Mouse (Mus musculus) intestine, embryonic 14.5 days (tissue): ENCODE measurements around the gene Hepacam2. TPM values are rescaled to one million over a fixed set of nuclear protein-coding genes. Genes with fewer than 3 reads are reported as not detected.

Experiments
- ATAC-seq: fragments of 200-750 bp; cut with Nextera tagmentation; replicated peaks from 2 replicates; pipeline ENCODE4 v1.8.0; 2017; ENCODE audit warnings: low read depth, moderate number of reproducible peaks, moderate TSS enrichment, moderate library complexity; ENCODE audit not compliant: low FRiP score, low TSS enrichment
- DNase-seq: peaks from one replicate; pipeline ENCODE4 v3.0.0-alpha.2; 2018; ENCODE audit warnings: low spot score
- H3K27ac ChIP-seq: fragments of 300-500 bp; sonication (generic); 2 replicates; pipeline ENCODE4 v1.5.1; 2014; ENCODE audit warnings: low read depth, mild to moderate bottlenecking, control low read depth
- H3K27me3 ChIP-seq: fragments of 300-500 bp; sonication (generic); replicated peaks from 2 replicates; pipeline ENCODE4 v1.6.1; 2014; ENCODE audit warnings: low read length, control low read depth; ENCODE audit not compliant: control insufficient read depth, insufficient read depth
- H3K36me3 ChIP-seq: fragments of 300-500 bp; sonication (generic); 2 replicates; pipeline ENCODE4 v1.6.1; 2014; ENCODE audit warnings: low read length, control low read depth; ENCODE audit not compliant: control insufficient read depth, insufficient read depth
- H3K4me1 ChIP-seq: fragments of 300-500 bp; sonication (generic); replicated peaks from 2 replicates; pipeline ENCODE4 v1.6.1; 2014; ENCODE audit warnings: low read length, control low read depth, mixed read lengths; ENCODE audit not compliant: control insufficient read depth, insufficient read depth
- H3K4me2 ChIP-seq: fragments of 300-500 bp; sonication (generic); 2 replicates; pipeline ENCODE4 v1.6.1; 2014; ENCODE audit warnings: low read length
- H3K4me3 ChIP-seq: fragments of 300-500 bp; sonication (generic); 2 replicates; pipeline ENCODE4 v1.5.1; 2014; ENCODE audit warnings: low read depth, low read length, control low read depth, mixed read lengths
- H3K9ac ChIP-seq: fragments of 300-500 bp; sonication (generic); 2 replicates; pipeline ENCODE4 v1.6.1; 2014; ENCODE audit warnings: mild to moderate bottlenecking, low read length
- H3K9me3 ChIP-seq: fragments of 300-500 bp; sonication (generic); 2 replicates; pipeline ENCODE4 v1.6.1; 2016; ENCODE audit warnings: low read length, control low read depth; ENCODE audit not compliant: control insufficient read depth
- WGBS: fragments of 180-500 bp; shearing (Covaris S2); extraction: QIAGEN DNeasy Blood & Tissue Kit; methylation state at CpG from one replicate; pipeline ENCODE4 v1.1.7; 2014; 5-methylcytosine and 5-hydroxymethylcytosine counted together
- polyA plus RNA-seq: library from polyadenylated mRNA; unstranded; fragments of >200 nt; fragmentation: Nextera tagmentation; extraction: Ambion mirVana; gene quantifications from 2 replicates; pipeline ENCODE4 v1.2.1, GENCODE M21; 2014

The Hepacam2 gene
- polyA plus RNA-seq = 5.4 and 8.2 TPM in 2 replicates

DNA sequence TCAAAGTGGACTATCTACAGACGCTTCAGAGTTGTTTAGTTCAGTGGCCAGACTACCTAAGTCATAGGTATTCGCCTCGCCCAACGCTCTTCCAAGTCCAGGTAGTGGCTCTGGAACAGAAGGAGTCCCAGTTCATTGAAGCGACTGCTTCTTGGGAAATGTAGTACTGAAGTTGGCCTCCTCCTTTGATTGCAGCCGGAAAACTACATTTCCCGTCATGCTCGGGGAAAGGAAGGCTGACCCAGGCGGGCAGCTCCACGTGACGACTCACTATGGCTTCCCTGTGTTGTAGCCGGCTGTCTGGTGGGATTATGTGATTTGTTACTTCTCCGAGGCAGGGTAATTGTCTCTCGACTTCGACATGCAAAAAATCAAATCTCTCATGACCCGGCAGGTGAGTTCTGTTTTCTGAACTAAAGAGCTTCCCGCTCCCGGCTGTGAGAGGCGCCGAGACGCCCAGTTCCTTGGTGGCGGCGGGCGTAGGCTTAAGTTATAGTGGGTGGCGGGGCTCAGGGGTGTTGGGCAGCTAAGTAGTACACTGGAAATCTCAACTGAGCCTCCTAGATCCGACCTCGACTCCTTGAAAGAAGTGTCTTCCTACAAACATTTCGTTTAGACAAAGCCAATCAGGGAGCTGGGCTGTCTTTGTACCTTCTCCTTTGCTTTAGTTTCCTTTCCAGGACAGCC lies at the start of gene Hepacam2, which contains the start of gene Vps50:
TSS of gene Hepacam2 (minus strand) at position 137 of the 687 bp plus-strand sequence.
TSS of gene Vps50 (plus strand) at position 221 of the 687 bp plus-strand sequence.
- WGBS = 1% methylated on average over 28 of the region's 28 CpGs
- Histone ChIP-seq H3K9me3 (no peaks in the 10 kb centered on the region), H3K4me1 (no peaks in the 10 kb centered on the region), H3K27ac (no peak within 1 kb of the TSS), H3K27me3 (no peaks in the 10 kb centered on the region), H3K4me2 (peak within 1 kb of the TSS; percentile 93), H3K9ac (peak within 1 kb of the TSS; percentile 56), H3K36me3 (no peaks in the 10 kb centered on the region), H3K4me3 (peak within 1 kb of the TSS; percentile 84)
- peak; percentile 91 for DNase-seq
- peak; percentile 99 for ATAC-seq

GRCm38 (mm10) chr6:3544970-3545369 lies 46.9 kb upstream of the Hepacam2 start:
- DNase-seq (no peak), ATAC-seq (no peak)
- no peak overlapping the region for H3K4me3 ChIP-seq
- H3K27me3 ChIP-seq = no peaks in the 10 kb centered on the region
- H3K27ac ChIP-seq = no peak overlapping the region
- H3K4me1 ChIP-seq = no peaks in the 10 kb centered on the region
- 86% methylated on average over 1 of the region's 1 CpGs for WGBS
- no peak overlapping the region for H3K4me2 ChIP-seq
- H3K36me3 ChIP-seq = peaks cover 10% of the 10 kb centered on the region
- H3K9ac ChIP-seq = no peak overlapping the region
- H3K9me3 ChIP-seq = no peaks in the 10 kb centered on the region

DNA sequence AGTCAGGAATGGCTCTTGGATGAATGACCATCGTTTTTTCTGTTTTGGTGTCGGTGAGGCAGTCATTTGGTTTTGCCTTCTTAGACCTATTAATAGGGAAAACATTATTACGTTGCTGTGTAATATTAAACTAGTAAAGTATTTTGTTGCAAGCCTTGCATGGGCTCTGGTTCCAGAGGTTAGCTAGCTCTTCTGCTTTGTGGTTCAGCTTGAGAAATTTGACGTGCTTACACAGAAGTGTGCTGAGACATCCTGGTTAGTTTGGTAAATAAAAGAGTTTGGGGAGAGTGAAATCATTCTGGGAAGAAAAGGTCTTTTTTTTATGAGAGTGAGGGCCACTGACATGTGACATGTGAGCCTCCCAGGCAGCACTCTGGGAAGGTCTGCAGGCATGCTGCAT lies 45.8 kb upstream of the Hepacam2 start:
- Histone ChIP-seq H3K27me3 (no peaks in the 10 kb centered on the region), H3K27ac (no peak overlapping the region), H3K36me3 (peaks cover 10% of the 10 kb centered on the region), H3K9ac (no peak overlapping the region), H3K9me3 (no peaks in the 10 kb centered on the region), H3K4me3 (no peak overlapping the region), H3K4me2 (no peak overlapping the region), H3K4me1 (no peaks in the 10 kb centered on the region)
- DNase-seq (no peak), ATAC-seq (no peak)
- WGBS = 84% methylated on average over 4 of the region's 4 CpGs

DNA sequence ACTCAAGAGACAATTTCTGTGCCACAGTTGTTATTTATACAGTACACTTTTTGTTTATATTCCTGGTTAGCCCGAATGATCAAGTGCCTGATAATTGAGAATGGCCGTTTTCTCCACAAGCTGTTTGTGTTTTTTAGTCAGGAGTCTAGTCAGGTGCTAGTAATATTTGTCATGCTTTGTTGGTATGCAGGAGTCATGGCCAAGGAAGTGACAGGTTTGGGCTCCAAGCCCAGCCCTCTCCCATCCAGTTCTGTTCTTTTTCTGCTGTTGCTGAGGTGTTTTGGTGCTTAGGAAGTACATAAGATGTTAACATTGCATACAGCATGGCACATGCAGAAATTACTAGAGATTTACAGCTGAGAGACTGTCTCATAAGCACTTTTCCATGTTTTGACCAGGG lies 41.4 kb upstream of the Hepacam2 start:
- H3K27me3 ChIP-seq = no peaks in the 10 kb centered on the region
- WGBS = 63% methylated on average over 2 of the region's 2 CpGs
- ATAC-seq = no peak

GRCm38 (mm10) chr6:3536048-3536447 lies 38.0 kb upstream of the Hepacam2 start:
- Histone ChIP-seq H3K4me1 (no peaks in the 10 kb centered on the region), H3K36me3 (peaks cover 11% of the 10 kb centered on the region; the same call in 1 of the 2 replicates), H3K4me2 (no peak overlapping the region), H3K9ac (no peak overlapping the region), H3K4me3 (no peak overlapping the region), H3K27me3 (no peaks in the 10 kb centered on the region), H3K9me3 (no peaks in the 10 kb centered on the region), H3K27ac (no peak overlapping the region)
- ATAC-seq (no peak), DNase-seq (no peak)
- 67% methylated on average over 1 of the region's 1 CpGs for WGBS

More for the DNA sequence above, 41.4 kb upstream of the Hepacam2 start:
- no peak overlapping the region for H3K9ac ChIP-seq
- H3K9me3 ChIP-seq = no peaks in the 10 kb centered on the region
- H3K4me3 ChIP-seq = no peak overlapping the region
- H3K36me3 ChIP-seq = peaks cover 8% of the 10 kb centered on the region; the same call in 1 of the 2 replicates
- H3K4me1 ChIP-seq = no peaks in the 10 kb centered on the region
- no peak overlapping the region for H3K4me2 ChIP-seq
- no peak overlapping the region for H3K27ac ChIP-seq
- no peak for DNase-seq

DNA sequence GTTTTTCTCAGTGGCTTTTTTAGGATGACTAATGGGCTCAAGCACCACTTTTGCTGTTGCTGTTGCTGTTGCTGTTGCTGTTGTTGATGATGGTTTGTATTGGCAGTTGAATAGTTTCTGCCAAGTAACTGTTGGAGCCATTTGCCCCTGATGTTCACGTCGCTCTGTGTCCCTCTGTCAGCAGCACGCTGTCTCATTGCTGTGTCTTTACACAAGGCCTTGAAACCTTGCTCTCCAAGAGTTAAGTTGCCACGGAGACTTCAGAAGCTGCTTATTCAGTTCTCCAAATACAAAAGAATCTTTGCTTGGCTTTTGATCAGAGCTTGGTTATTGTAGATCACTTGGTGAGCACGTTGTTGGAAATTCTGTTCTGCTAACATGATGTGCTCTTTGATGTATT lies 33.3 kb upstream of the Hepacam2 start:
- WGBS = 84% methylated on average over 5 of the region's 5 CpGs
- Histone ChIP-seq H3K27me3 (no peaks in the 10 kb centered on the region), H3K4me2 (no peak overlapping the region), H3K4me3 (no peak overlapping the region), H3K36me3 (peaks cover 6% of the 10 kb centered on the region; the same call in 1 of the 2 replicates), H3K27ac (no peak overlapping the region), H3K9me3 (no peaks in the 10 kb centered on the region), H3K4me1 (no peaks in the 10 kb centered on the region), H3K9ac (no peak overlapping the region)
- DNase-seq (no peak), ATAC-seq (no peak)

DNA sequence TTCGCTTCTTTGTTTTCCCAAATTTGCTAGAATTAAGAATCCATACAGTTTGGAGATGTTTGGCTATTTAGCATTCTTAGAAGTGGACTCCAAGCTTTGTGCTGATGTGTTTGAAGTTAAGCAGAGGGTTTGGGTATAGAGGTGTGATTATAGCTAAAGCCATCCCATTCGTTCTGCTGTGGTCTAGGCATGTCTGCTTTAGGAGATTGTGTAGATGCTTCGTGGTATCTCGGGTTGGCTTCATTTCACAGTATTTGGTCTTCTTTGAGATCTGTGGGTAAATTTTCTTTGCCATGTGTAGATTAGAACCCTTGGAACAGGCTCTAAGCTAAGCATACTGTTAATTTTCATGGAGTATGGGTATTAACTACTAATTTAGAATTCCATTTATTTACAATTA lies 30.1 kb upstream of the Hepacam2 start:
- Histone ChIP-seq H3K9ac (no peak overlapping the region), H3K27ac (no peak overlapping the region), H3K4me2 (no peak overlapping the region), H3K4me3 (no peak overlapping the region), H3K27me3 (no peaks in the 10 kb centered on the region), H3K36me3 (no peaks in the 10 kb centered on the region), H3K4me1 (no peaks in the 10 kb centered on the region), H3K9me3 (no peaks in the 10 kb centered on the region)
- ATAC-seq = no peak
- WGBS = 90% methylated on average over 4 of the region's 4 CpGs
- DNase-seq = no peak

- Histone ChIP-seq H3K4me2 (no peak overlapping the region), H3K9me3 (no peaks in the 10 kb centered on the region), H3K27me3 (no peaks in the 10 kb centered on the region), H3K9ac (no peak overlapping the region), H3K27ac (no peak overlapping the region), H3K36me3 (peaks cover 7% of the 10 kb centered on the region; the same call in 1 of the 2 replicates), H3K4me1 (no peaks in the 10 kb centered on the region), H3K4me3 (no peak overlapping the region)
- no peak for DNase-seq
- 40% methylated on average over 3 of the region's 3 CpGs for whole genome bisulfite sequencing
- no peak for ATAC-seq
Measured at GRCm38 (mm10) chr6:3512611-3513010, 14.5 kb upstream of the Hepacam2 start.

DNA sequence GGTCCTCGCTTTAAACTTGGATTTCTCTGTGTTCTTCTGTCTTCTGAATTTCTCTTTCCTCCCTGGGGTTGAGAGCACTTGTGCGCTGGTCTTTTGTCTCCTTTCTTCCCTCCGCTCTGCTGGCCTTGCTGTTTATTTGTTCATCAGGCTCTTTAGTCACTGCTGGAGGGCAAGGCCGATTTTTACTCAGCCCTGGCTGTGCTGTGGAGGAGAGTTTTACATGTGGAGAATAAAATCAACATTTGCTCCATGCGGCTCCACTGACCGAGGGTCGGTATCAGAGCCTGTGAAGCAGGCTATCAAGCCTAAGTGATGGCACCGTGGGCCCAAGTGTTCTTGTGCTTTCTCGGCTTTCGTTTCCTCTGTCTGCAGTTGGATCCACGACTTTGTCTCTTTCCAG lies 13.5 kb upstream of the Hepacam2 start:
- no peaks in the 10 kb centered on the region for H3K36me3 ChIP-seq
- H3K9me3 ChIP-seq = no peaks in the 10 kb centered on the region
- no peak overlapping the region for H3K4me3 ChIP-seq
- no peak overlapping the region for H3K4me2 ChIP-seq
- no peaks in the 10 kb centered on the region for H3K4me1 ChIP-seq
- H3K27ac ChIP-seq = no peak overlapping the region
- no peaks in the 10 kb centered on the region for H3K27me3 ChIP-seq
- no peak for ATAC-seq
- H3K9ac ChIP-seq = no peak overlapping the region
- DNase-seq = no peak
- WGBS = 64% methylated on average over 11 of the region's 11 CpGs
